Mouse (Mus musculus) midbrain, embryonic 14.5 days (tissue): ENCODE results near the gene Man2a2. TPM values are rescaled to one million over a fixed set of nuclear protein-coding genes. Genes with fewer than 3 reads are reported as not detected.

Experiments
- ATAC-seq: fragments of 200-750 bp; cut with Nextera tagmentation; 2 replicates; pipeline ENCODE4 v1.8.0; 2017; ENCODE audit warnings: moderate number of reproducible peaks, moderate library complexity; ENCODE audit not compliant: low FRiP score, low TSS enrichment
- DNase-seq: peaks from one replicate; pipeline ENCODE4 v3.0.0-alpha.2; 2015
- H3K27ac ChIP-seq: fragments of 300-500 bp; sonication (generic); replicated peaks from 2 replicates; pipeline ENCODE4 v1.5.1; 2014; ENCODE audit warnings: mild to moderate bottlenecking, low read depth, low read length, moderate library complexity
- H3K27me3 ChIP-seq: fragments of 300-500 bp; sonication (generic); 2 replicates; pipeline ENCODE4 v1.6.1; 2014; ENCODE audit warnings: low read length, control low read depth, mixed read lengths; ENCODE audit not compliant: control insufficient read depth, insufficient read depth
- H3K36me3 ChIP-seq: fragments of 300-500 bp; sonication (generic); 2 replicates; pipeline ENCODE4 v1.6.1; 2014; ENCODE audit warnings: low read length, control low read depth; ENCODE audit not compliant: control insufficient read depth, insufficient read depth
- H3K4me1 ChIP-seq: fragments of 300-500 bp; sonication (generic); 2 replicates; pipeline ENCODE4 v1.6.1; 2014; ENCODE audit warnings: mild to moderate bottlenecking, antibody characterized with exemption, low read length, control low read depth; ENCODE audit not compliant: control insufficient read depth, insufficient read depth
- H3K4me2 ChIP-seq: fragments of 300-500 bp; sonication (generic); 2 replicates; pipeline ENCODE4 v1.6.1; 2014; ENCODE audit warnings: mild to moderate bottlenecking, low read length, moderate library complexity
- H3K4me3 ChIP-seq: fragments of 300-500 bp; sonication (generic); replicated peaks from 2 replicates; pipeline ENCODE4 v1.5.1; 2014; ENCODE audit warnings: low read depth, low read length
- H3K9ac ChIP-seq: fragments of 300-500 bp; sonication (generic); replicated peaks from 2 replicates; pipeline ENCODE4 v1.6.1; 2014; ENCODE audit warnings: mild to moderate bottlenecking, low read length, moderate library complexity
- H3K9me3 ChIP-seq: fragments of 300-500 bp; sonication (generic); 2 replicates; pipeline ENCODE4 v1.6.1; 2016; ENCODE audit warnings: low read length, control low read depth, mixed read lengths; ENCODE audit not compliant: control insufficient read depth
- WGBS: fragments of 180-500 bp; shearing (Covaris S2); extraction: QIAGEN DNeasy Blood & Tissue Kit; methylation state at CpG from one replicate; pipeline ENCODE4 v1.1.7; 2014; 5-methylcytosine and 5-hydroxymethylcytosine counted together
- polyA plus RNA-seq: library from polyadenylated mRNA; unstranded; fragments of >200 nt; fragmentation: Nextera tagmentation; extraction: Ambion mirVana; gene quantifications from 2 replicates; pipeline ENCODE4 v1.2.1, GENCODE M21; 2014

Gene Man2a2
- polyA plus RNA-seq, 1 experiment from 2014 or later = 18.1 TPM

DNA sequence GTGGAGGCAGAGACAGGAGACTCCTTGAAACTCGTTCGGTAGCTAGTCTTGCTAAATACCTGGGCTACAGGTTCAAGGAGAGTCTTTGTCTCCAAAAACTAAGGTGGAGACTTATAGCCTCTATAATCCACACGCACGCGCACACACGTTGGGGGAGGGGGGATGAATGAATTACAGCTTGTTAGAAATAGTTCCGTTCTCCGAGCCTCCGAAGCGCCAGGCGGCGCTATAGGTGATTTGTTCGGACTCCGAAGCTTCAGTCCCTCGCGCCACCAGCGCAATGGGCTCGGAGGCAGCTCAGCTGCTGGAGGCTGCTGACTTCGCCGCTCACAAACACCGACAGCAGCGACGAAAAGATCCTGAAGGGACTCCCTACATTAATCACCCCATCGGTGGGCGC lies 28.3 kb downstream of the Man2a2 start, which contains the start of gene Hddc3:
Gene Hddc3, plus strand, starts transcription at position 247 of the 400 bp plus-strand sequence.
- ATAC-seq (peak; percentile 66), DNase-seq (peak; percentile 100)
- 1% methylated on average over 25 of the region's 25 CpGs for WGBS

DNA sequence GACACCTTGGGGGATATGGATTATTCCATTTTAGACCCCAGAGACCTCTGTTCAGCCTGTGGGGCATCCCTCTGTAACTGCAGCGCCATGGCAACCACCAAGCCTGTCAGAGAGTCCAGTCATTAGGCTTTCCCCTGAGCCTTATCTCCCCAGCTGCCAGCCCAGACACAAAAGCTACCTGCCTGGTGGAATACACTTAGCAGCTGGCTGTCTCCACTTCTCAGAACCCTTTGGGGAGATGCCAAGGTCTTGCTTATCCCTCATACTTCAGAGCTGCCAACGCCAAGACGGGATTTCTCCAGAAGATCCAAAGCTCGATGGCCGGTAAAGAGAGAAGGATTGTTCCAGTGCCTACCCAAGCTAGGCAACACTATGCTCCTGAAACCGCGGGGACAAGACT lies 29.4 kb downstream of the Man2a2 start:
- WGBS = 63% methylated on average over 7 of the region's 7 CpGs
- DNase-seq (peak; percentile 26), ATAC-seq (no peak)
- Histone ChIP-seq H3K36me3 (peaks cover 5% of the 10 kb centered on the region), H3K4me1 (peaks cover 35% of the 10 kb centered on the region), H3K4me3 (no peak overlapping the region), H3K27ac (no peak overlapping the region), H3K27me3 (no peaks in the 10 kb centered on the region), H3K9me3 (no peaks in the 10 kb centered on the region), H3K9ac (no peak overlapping the region), H3K4me2 (no peak overlapping the region)

More for the DNA sequence above, 28.3 kb downstream of the Man2a2 start, which contains the start of gene Hddc3:
- Histone ChIP-seq H3K27me3 (no peaks in the 10 kb centered on the region), H3K4me3 (peak within 1 kb of the TSS; percentile 44), H3K36me3 (no peaks in the 10 kb centered on the region), H3K4me1 (peaks cover 35% of the 10 kb centered on the region), H3K9ac (peak within 1 kb of the TSS; percentile 70), H3K4me2 (peak within 1 kb of the TSS; percentile 76), H3K27ac (peak within 1 kb of the TSS; percentile 70), H3K9me3 (no peaks in the 10 kb centered on the region)

- no peaks in the 10 kb centered on the region for H3K27me3 ChIP-seq
- DNase-seq (peak; percentile 81), ATAC-seq (peak; percentile 60)
- peak within 1 kb of the TSS; percentile 78 for H3K9ac ChIP-seq
- no peaks in the 10 kb centered on the region for H3K9me3 ChIP-seq
- H3K27ac ChIP-seq = peak within 1 kb of the TSS; percentile 91
- peaks cover 35% of the 10 kb centered on the region for H3K4me1 ChIP-seq
- peak within 1 kb of the TSS; percentile 58 for H3K4me3 ChIP-seq
- 4% methylated on average over 11 of the region's 11 CpGs for WGBS
- H3K36me3 ChIP-seq = peaks cover 15% of the 10 kb centered on the region
- peak within 1 kb of the TSS; percentile 88 for H3K4me2 ChIP-seq
Observed at GRCm38 (mm10) chr7:80340793-80341192, 30.4 kb downstream of the Man2a2 start, which contains the start of gene Unc45a. Unc45a (minus strand) TSS chr7:80341005.

DNA sequence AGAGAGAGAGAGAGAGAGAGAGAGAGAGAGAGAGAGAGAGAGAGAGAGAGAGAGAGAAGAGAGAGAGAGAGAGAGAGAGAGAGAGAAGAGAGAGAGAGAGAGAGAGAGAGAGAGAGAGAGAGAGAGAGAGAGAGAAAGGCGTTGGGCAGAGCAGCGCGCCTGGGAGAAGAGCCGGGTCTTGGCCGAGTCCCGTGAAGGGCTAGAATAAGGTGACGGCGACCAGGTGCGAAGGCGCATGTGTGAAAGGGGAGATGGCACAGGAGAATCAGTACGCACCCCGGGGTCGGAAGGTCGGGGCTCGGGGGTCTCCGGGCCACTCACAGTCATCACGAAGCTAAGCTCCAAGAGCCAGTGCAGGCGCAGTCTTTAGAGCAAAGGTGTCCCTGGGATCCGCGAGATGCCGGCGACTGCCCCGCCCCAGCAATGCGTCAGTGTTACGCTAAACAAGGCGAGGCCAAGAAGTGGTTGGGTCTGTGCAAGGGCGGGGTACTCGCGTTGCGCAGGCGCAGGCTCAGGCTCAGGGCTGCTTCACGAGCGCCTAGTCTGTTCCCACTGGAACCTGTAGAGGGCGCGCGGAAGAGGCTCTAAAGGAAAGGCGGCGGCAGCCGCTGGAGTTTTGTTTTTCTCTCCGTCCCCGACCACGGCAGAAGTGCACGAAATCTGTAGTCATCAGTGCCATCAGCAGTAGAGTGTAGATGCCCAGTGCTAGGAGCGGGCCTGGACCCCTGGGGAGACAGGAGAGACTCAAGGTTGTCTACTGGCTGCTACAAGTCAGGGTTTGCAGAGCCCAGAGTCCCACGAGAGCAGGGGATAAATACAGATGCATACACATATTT lies 31.2 kb downstream of the Man2a2 start:
- Histone ChIP-seq H3K4me1 (peaks cover 35% of the 10 kb centered on the region), H3K27me3 (no peaks in the 10 kb centered on the region)
- under 1% methylated on average over 45 of the region's 45 CpGs for WGBS

DNA sequence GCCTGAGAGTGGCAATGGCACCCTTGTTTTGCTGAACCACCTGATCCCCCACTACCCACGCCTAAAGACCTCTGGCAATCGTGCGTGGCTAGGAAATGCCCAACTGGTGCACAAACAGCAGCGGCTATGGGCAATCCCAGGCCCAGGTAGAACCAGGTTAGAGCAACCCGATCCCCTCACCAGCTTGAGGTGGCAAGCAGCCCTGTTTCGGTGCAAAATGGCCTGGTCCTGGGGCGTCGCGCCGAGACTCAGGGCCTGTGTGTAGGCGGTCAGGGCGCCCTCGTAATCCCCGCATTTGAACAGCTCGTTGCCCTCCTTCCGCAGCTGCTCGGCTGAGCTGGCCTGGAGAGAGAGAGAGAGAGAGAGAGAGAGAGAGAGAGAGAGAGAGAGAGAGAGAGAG lies 31.8 kb downstream of the Man2a2 start:
- Histone ChIP-seq H3K27me3 (no peaks in the 10 kb centered on the region), H3K4me3 (peak overlapping the region; percentile 58), H3K9me3 (no peaks in the 10 kb centered on the region), H3K4me1 (peaks cover 35% of the 10 kb centered on the region), H3K4me2 (peak overlapping the region; percentile 88), H3K36me3 (peaks cover 29% of the 10 kb centered on the region), H3K9ac (peak overlapping the region; percentile 78), H3K27ac (peak overlapping the region; percentile 76)
- ATAC-seq (no peak), DNase-seq (peak; percentile 62)
- 8% methylated on average over 17 of the region's 17 CpGs for WGBS

More for the DNA sequence above, 31.2 kb downstream of the Man2a2 start:
- Histone ChIP-seq H3K9me3 (no peaks in the 10 kb centered on the region), H3K36me3 (peaks cover 23% of the 10 kb centered on the region), H3K4me2 (peak overlapping the region; percentile 88), H3K27ac (peak overlapping the region; percentile 91), H3K9ac (peak overlapping the region; percentile 78), H3K4me3 (peak overlapping the region; percentile 58)
- DNase-seq = peak; percentile 99
- peak; percentile 95 for ATAC-seq

DNA sequence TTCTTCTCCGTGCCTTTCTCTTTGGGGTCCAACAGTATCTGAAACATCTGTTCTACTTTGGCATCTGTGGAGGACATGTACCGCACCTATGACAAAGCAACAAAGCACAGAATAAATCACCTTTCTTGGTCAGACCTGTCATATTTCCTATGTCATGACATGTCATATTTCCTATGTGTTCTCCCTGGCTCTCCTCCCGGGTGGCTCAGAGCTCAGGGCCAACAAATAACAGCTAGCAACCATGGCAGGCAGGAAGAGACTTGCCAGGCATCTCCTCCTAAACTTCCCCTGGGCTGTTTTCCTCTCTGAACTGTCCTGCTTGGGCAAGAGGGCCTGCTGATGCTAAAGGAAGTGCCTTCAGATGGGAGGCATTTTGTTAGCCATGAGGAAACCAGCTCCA lies 34.2 kb downstream of the Man2a2 start:
- Histone ChIP-seq H3K9ac (no peak overlapping the region), H3K4me3 (no peak overlapping the region), H3K4me1 (peaks cover 21% of the 10 kb centered on the region), H3K36me3 (peaks cover 54% of the 10 kb centered on the region), H3K9me3 (no peaks in the 10 kb centered on the region), H3K27me3 (no peaks in the 10 kb centered on the region), H3K4me2 (0 out of 2 replicates have a peak overlapping the region, but pooled peaks have one; percentile 9), H3K27ac (no peak overlapping the region)
- ATAC-seq (no peak), DNase-seq (no peak)
- WGBS = 92% methylated on average over 3 of the region's 3 CpGs

DNA sequence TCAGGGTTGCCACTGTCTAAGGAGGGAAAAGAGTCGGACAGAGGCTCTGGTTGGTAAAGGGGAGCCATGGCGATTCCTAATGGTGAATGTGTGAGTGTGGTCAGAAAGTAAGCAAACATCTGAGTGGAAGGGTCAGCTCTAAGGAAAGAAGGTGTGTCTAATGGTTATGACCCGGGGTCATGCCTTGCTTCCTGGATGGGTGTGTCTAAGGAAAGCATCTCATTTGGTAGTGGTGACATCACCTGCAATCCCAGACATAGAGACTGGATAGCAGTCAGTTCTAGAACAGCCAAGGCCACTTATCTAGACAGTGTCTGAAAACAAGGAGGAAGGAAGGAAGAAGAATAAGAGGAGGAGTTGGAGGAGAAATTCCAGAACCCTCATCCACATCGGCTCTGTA lies 36.3 kb downstream of the Man2a2 start:
- Histone ChIP-seq H3K4me3 (no peak overlapping the region), H3K36me3 (peaks cover 74% of the 10 kb centered on the region), H3K9ac (no peak overlapping the region), H3K27me3 (no peaks in the 10 kb centered on the region), H3K27ac (no peak overlapping the region), H3K4me2 (no peak overlapping the region), H3K9me3 (no peaks in the 10 kb centered on the region), H3K4me1 (peaks cover 12% of the 10 kb centered on the region)
- 95% methylated on average over 4 of the region's 4 CpGs for WGBS
- DNase-seq (no peak), ATAC-seq (no peak)

DNA sequence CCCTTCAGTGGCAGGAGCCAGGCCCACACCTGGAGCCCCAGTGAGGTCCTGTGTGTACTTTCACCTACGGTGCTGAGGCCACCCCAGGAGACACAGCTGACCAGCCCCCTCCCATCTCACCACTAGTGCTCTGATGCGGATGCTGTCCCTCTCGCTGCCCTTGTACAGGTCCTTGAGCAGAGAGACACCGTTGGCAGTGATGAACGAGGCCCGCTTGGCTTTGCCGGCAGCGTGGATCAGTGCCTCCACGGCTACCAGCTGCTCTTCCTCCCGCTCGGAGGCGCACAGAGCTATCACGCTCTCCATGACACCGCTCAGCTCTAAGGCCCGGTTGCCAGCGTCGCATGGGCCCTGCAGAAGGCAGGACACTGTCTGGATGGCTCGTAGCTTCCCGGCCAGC lies 39.7 kb downstream of the Man2a2 start:
- H3K4me3 ChIP-seq = no peak overlapping the region
- H3K9ac ChIP-seq = no peak overlapping the region
- no peak for DNase-seq
- H3K4me2 ChIP-seq = no peak overlapping the region
- no peak overlapping the region for H3K27ac ChIP-seq
- no peaks in the 10 kb centered on the region for H3K27me3 ChIP-seq
- ATAC-seq = no peak
- H3K4me1 ChIP-seq = no peaks in the 10 kb centered on the region
- H3K36me3 ChIP-seq = peaks cover 100% of the 10 kb centered on the region
- H3K9me3 ChIP-seq = no peaks in the 10 kb centered on the region
- 98% methylated on average over 19 of the region's 19 CpGs for WGBS

- ATAC-seq (no peak), DNase-seq (no peak)
- Histone ChIP-seq H3K9me3 (no peaks in the 10 kb centered on the region), H3K27me3 (no peaks in the 10 kb centered on the region), H3K9ac (no peak overlapping the region), H3K27ac (no peak overlapping the region), H3K4me2 (no peak overlapping the region), H3K4me3 (no peak overlapping the region), H3K4me1 (no peaks in the 10 kb centered on the region), H3K36me3 (peaks cover 100% of the 10 kb centered on the region)
- WGBS = 91% methylated on average over 8 of the region's 8 CpGs
Observed at GRCm38 (mm10) chr7:80330278-80330677, 40.9 kb downstream of the Man2a2 start.
